Mouse (Mus musculus): Measurements from ENCODE around the gene Comt. TPM values are rescaled to one million over a fixed set of nuclear protein-coding genes. Genes with fewer than 3 reads are reported as not detected.

Comt gene
- polyA plus RNA-seq, 1 experiment, result 7.4 TPM

GRCm38 (mm10) chr16:18395620-18396036 lies 31.0 kb downstream of the Comt start:
- no peaks in the 10 kb centered on the region for H3K9me3 ChIP-seq (ENCODE audit: control insufficient read depth, low read length)
- H3K27me3 ChIP-seq (ENCODE audit: control insufficient read depth), result no peaks in the 10 kb centered on the region
- H3K36me3 ChIP-seq (ENCODE audit: control insufficient read depth), result peaks cover 39% of the 10 kb centered on the region
- H3K4me3 ChIP-seq (replicated peaks), result no peak overlapping the region
- TF ChIP-seq TAL1 (IDR thresholded peaks at IDR 0.05; ENCODE audit: low read length), result no peak
- TF ChIP-seq GATA1 (IDR thresholded peaks at IDR 0.05; ENCODE audit: low read length), result no peak
- H3K4me1 ChIP-seq (ENCODE audit: control insufficient read depth), result peaks cover 62% of the 10 kb centered on the region

DNA sequence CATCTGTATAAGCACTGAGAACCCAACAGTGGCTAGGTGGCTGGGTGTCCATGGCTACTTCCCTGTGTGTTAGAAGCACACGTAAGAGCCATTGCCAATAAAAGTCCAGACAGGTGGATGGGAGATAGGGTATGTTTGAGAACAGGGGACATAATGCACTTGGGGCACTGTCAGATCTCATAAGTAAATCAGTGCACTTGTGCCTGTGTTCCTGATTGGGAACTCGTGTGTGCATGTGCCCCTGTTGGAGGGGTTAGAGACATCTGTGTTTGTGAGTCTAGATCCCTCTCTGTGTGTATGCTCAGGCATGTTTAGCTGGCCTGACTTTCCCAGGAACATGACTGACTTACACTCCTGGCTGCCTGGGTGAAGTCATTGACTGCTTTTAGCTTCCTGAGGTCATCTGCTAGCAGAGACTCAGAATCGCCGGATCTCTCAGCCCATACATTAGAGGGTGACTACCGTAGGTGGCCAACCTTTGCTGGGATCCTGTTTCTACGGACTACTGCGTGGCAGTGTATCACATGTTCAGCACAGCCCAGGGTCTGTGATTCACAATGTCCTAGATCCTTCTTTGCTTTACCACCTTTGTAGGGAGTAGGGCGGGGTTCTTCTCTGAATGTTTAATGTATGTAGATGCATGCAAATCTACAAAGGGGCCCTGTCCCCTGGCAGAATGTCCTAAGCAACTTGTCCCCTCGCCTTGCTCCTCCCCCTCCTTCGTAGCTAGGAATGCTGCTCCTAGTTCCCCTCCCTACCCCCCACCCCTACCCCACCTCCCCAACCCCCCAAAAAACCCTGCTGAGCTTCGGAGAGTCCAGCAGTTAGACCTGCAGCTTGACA lies 31.7 kb downstream of the Comt start:
- Histone ChIP-seq H3K9me3 (ENCODE audit: control insufficient read depth, low read length) (no peaks in the 10 kb centered on the region), H3K36me3 (ENCODE audit: control insufficient read depth) (peaks cover 33% of the 10 kb centered on the region), H3K4me1 (ENCODE audit: control insufficient read depth) (peaks cover 68% of the 10 kb centered on the region), H3K4me3 (replicated peaks) (no peak overlapping the region), H3K27me3 (ENCODE audit: control insufficient read depth) (no peaks in the 10 kb centered on the region)
- TF ChIP-seq TAL1 (IDR thresholded peaks at IDR 0.05; ENCODE audit: low read length) (no peak), GATA1 (IDR thresholded peaks at IDR 0.05; ENCODE audit: low read length) (no peak)

DNA sequence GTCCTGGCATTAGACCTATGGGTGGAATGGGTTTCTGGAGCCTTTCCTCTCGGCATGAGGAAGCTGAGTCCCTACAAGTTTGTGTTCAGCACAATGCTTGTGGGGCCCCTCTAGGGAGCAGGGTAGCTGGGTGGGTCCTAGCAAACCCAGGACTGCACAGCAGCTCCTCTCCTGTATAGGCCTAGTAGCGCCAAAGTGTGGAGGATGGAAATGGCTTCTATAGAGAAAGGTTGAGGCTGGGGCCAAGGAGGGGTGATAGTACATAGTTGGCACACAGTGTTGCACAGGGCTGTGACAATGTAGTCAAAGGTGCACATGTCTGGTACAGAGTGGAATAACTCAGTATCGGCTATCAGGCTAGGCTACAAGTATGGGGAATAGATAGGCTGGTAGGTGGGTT lies 32.6 kb downstream of the Comt start:
- Histone ChIP-seq H3K4me1 (ENCODE audit: control insufficient read depth) (peaks cover 68% of the 10 kb centered on the region), H3K9me3 (ENCODE audit: control insufficient read depth, low read length) (no peaks in the 10 kb centered on the region), H3K36me3 (ENCODE audit: control insufficient read depth) (peaks cover 23% of the 10 kb centered on the region), H3K27me3 (ENCODE audit: control insufficient read depth) (no peaks in the 10 kb centered on the region), H3K4me3 (replicated peaks) (no peak overlapping the region)
- TF ChIP-seq TAL1 (IDR thresholded peaks at IDR 0.05; ENCODE audit: low read length) (no peak), GATA1 (IDR thresholded peaks at IDR 0.05; ENCODE audit: low read length) (no peak)

DNA sequence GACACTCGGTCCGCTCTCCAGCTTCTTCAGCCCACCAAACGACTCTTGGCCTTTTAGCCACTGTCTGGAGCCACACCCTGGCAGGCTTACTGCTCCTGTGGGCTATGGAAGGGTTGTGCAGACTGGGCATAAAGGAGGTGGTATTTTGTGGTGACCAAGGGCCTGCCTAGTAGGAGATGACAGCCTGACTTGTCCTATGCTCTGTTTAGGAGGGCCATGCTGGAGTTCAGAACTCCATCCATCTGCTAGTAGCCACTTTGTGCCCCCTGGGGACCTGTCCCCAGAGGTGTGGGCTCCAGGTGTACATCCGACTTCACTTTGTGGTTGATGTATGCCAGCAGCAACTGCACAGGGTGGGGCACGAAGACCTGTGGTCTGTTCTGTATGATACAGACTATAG lies 33.1 kb downstream of the Comt start:
- no peaks in the 10 kb centered on the region for H3K27me3 ChIP-seq (ENCODE audit: control insufficient read depth)
- no peaks in the 10 kb centered on the region for H3K9me3 ChIP-seq (ENCODE audit: control insufficient read depth, low read length)
- H3K4me3 ChIP-seq (replicated peaks), result peak overlapping the region; percentile 71
- TF ChIP-seq TAL1 (IDR thresholded peaks at IDR 0.05; ENCODE audit: low read length), result no peak
- TF ChIP-seq GATA1 (IDR thresholded peaks at IDR 0.05; ENCODE audit: low read length), result no peak
- H3K4me1 ChIP-seq (ENCODE audit: control insufficient read depth), result peaks cover 69% of the 10 kb centered on the region
- H3K36me3 ChIP-seq (ENCODE audit: control insufficient read depth), result peaks cover 19% of the 10 kb centered on the region

DNA sequence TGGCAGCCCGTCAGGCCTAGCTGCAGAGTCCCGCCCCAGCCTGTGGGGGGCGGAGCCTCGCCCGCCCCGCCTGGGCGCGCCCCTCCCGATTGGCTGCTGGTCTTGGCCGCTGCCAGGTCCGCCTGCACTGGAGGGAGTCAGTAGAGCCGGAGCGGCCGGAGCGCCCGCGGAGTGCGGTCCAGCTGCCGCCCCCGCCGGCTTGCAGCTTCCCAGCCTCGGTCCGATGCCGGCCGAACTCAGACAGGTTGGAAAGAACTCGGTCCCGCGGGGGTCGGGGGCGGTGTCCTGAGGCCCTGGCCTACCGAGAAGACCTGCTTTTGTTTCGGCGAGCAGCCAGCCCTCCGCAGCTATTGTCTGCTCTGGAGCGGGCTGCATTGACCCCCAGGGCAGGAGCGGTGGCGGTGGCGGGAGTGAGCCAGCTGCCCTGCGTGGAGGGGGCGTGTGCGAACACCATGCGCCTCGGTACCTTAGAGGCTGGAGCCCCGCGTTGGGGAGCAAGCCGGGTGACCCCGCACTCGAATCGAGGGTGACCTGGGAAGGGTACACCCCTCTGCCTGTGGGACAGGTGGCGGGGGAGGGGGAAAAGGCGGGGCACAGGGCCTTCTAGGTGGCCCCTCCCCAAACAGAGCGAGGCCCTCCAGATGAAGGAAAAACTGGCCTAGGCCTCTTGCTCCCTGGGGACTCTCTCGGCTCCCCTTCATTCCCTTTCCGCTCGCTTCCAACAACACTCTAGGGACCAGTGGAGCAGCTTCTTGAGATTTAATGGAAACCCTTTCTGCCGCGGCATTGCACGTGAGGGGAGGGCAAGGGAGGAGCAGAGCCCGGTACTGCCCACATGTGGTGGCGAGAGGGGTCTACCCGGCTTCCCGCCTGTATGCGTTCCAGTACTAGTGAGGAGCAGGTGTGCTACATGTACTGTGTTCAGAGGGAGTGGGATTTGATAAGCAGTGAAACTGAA lies 33.9 kb downstream of the Comt start:
- TF ChIP-seq GATA1 (IDR thresholded peaks at IDR 0.05; ENCODE audit: low read length) (no peak), TAL1 (IDR thresholded peaks at IDR 0.05; ENCODE audit: low read length) (no peak)
- Histone ChIP-seq H3K36me3 (ENCODE audit: control insufficient read depth) (peaks cover 10% of the 10 kb centered on the region), H3K4me3 (replicated peaks) (peak overlapping the region; percentile 71), H3K27me3 (ENCODE audit: control insufficient read depth) (no peaks in the 10 kb centered on the region), H3K4me1 (ENCODE audit: control insufficient read depth) (peaks cover 75% of the 10 kb centered on the region), H3K9me3 (ENCODE audit: control insufficient read depth, low read length) (no peaks in the 10 kb centered on the region)

GRCm38 (mm10) chr16:18391728-18392127 lies 34.9 kb downstream of the Comt start:
- TF ChIP-seq TAL1 (IDR thresholded peaks at IDR 0.05; ENCODE audit: low read length) (no peak), GATA1 (IDR thresholded peaks at IDR 0.05; ENCODE audit: low read length) (no peak)
- H3K27me3 ChIP-seq (ENCODE audit: control insufficient read depth), result no peaks in the 10 kb centered on the region
- no peaks in the 10 kb centered on the region; the same call in 1 of the 2 replicates for H3K36me3 ChIP-seq (ENCODE audit: control insufficient read depth)
- peaks cover 85% of the 10 kb centered on the region for H3K4me1 ChIP-seq (ENCODE audit: control insufficient read depth)
- no peak overlapping the region for H3K4me3 ChIP-seq (replicated peaks)
- H3K9me3 ChIP-seq (ENCODE audit: control insufficient read depth, low read length), result no peaks in the 10 kb centered on the region

DNA sequence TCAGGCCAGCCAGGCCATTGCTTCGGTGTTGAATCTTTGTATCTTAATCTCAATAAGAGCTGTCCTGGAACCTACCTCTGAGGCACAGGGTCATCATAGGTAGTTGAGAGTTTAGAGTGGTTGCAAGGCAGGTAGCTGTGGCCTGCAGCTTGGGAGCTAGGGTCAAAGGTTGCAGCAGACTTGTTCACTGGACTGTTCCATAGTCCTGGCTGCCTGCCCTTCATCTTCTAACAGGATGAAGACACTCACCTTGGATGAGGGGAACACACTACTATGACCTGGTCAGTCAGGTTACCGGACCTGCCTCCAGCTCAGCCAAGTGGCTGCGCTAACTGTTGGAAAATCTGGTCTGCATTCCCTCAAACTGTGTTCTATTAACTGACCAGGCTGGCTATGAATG lies 35.5 kb downstream of the Comt start:
- Histone ChIP-seq H3K27me3 (ENCODE audit: control insufficient read depth) (no peaks in the 10 kb centered on the region), H3K4me1 (ENCODE audit: control insufficient read depth) (peaks cover 89% of the 10 kb centered on the region), H3K9me3 (ENCODE audit: control insufficient read depth, low read length) (no peaks in the 10 kb centered on the region), H3K4me3 (replicated peaks) (no peak overlapping the region), H3K36me3 (ENCODE audit: control insufficient read depth) (no peaks in the 10 kb centered on the region)
- TF ChIP-seq GATA1 (IDR thresholded peaks at IDR 0.05; ENCODE audit: low read length) (no peak), TAL1 (IDR thresholded peaks at IDR 0.05; ENCODE audit: low read length) (no peak)

DNA sequence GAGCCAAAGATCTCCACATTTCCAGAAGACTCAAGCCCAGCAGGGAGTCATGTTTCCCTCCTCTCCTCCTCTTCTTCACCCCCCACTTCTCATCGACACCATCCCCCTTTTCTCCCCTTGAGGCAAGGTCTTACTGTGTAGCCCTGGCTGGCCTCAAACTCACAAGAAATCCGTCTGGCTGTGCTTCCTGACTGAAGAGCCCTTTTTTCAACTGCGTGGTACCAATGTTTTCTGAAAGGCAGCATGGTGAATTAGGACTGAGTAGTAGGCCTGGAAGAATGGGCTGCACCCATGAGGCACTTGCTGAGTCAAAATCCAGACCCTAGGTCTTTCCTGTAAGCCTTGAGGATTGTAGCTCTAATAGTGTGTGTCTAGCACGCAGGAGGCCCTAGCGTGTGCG lies 36.3 kb downstream of the Comt start:
- TF ChIP-seq GATA1 (IDR thresholded peaks at IDR 0.05; ENCODE audit: low read length), result no peak
- TF ChIP-seq TAL1 (IDR thresholded peaks at IDR 0.05; ENCODE audit: low read length), result no peak
- H3K9me3 ChIP-seq (ENCODE audit: control insufficient read depth, low read length), result no peaks in the 10 kb centered on the region
- H3K4me3 ChIP-seq (replicated peaks), result no peak overlapping the region
- no peaks in the 10 kb centered on the region for H3K36me3 ChIP-seq (ENCODE audit: control insufficient read depth)
- peaks cover 85% of the 10 kb centered on the region for H3K4me1 ChIP-seq (ENCODE audit: control insufficient read depth)
- H3K27me3 ChIP-seq (ENCODE audit: control insufficient read depth), result no peaks in the 10 kb centered on the region
